Comparison of ENCODE assay signal across 13 mouse cellular contexts in genomic region chr1:42700171-42700570, GRCm38 (mm10). TPM values are rescaled to one million over a fixed set of nuclear protein-coding genes. Genes with fewer than 3 reads are reported as not detected.
DNase-seq lines count a peak whose midpoint lies in the region; ATAC-seq lines count a peak whose summit lies in the region.
"Had no signal": no experiment of that assay in that cellular context is flagged by ENCODE, and none has a peak within 500 bp of the region (broad histone marks: within the 10 kb centered on the region; RNA-seq: fewer than 3 reads in every experiment).

No protein-coding gene starts in this region.

- DNase-seq in kidney, adult 11 months, result no peak
- peak; percentile 47 for DNase-seq in hindbrain, embryonic 11.5 days (ENCODE audit: low spot score)
- DNase-seq in Muller cell, postnatal 12 days (ENCODE audit: inconsistent ontology term), result no peak
- DNase-seq in left cerebral cortex, adult 11 months (ENCODE audit: low spot score), result no peak
- DNase-seq: right cerebral cortex, postnatal 14 days; thymus, postnatal 36 days had no signal

- peaks cover 80% of the 10 kb centered on the region for H3K27me3 ChIP-seq in kidney, embryonic 14.5 days (ENCODE audit: control insufficient read depth, insufficient read depth, low read length)
- H3K27me3 ChIP-seq in embryonic facial prominence, embryonic 13.5 days, result peaks cover 86% of the 10 kb centered on the region
- H3K27me3 ChIP-seq in hindbrain, embryonic 11.5 days (ENCODE audit: control insufficient read depth, insufficient read depth, low read length), result no peaks in the 10 kb centered on the region; the same call in 1 of the 2 replicates
- H3K27me3 ChIP-seq in midbrain, embryonic 15.5 days (replicated peaks), result no peaks in the 10 kb centered on the region

- no peak overlapping the region for H3K27ac ChIP-seq in kidney, embryonic 14.5 days (ENCODE audit: low read depth, low read length)
- peak overlapping the region; percentile 64 for H3K27ac ChIP-seq in embryonic facial prominence, embryonic 13.5 days
- H3K27ac ChIP-seq in hindbrain, embryonic 11.5 days (ENCODE audit: low read depth, low read length), result peak overlapping the region; percentile 68
- H3K27ac ChIP-seq in midbrain, embryonic 15.5 days, result peak overlapping the region; percentile 43
- H3K27ac ChIP-seq: liver, embryonic 15.5 days; macrophage had no signal

- WGBS in kidney, embryonic 14.5 days, result 8% methylated on average over 3 of the region's 3 CpGs
- 15% methylated on average over 3 of the region's 3 CpGs for WGBS in embryonic facial prominence, embryonic 13.5 days
- WGBS in hindbrain, embryonic 11.5 days, result 6% methylated on average over 3 of the region's 3 CpGs
- 6% methylated on average over 3 of the region's 3 CpGs for WGBS in midbrain, embryonic 15.5 days

- peak overlapping the region; percentile 34 for H3K4me2 ChIP-seq in kidney, embryonic 14.5 days (replicated peaks; ENCODE audit: low read depth, low read length)
- H3K4me2 ChIP-seq in embryonic facial prominence, embryonic 13.5 days, result peak overlapping the region; percentile 52
- H3K4me2 ChIP-seq in hindbrain, embryonic 11.5 days (replicated peaks; ENCODE audit: low read depth, low read length), result peak overlapping the region; percentile 73
- peak overlapping the region; percentile 58 for H3K4me2 ChIP-seq in midbrain, embryonic 15.5 days
- H3K4me2 ChIP-seq: liver, embryonic 15.5 days had no signal

- H3K36me3 ChIP-seq in kidney, embryonic 14.5 days (ENCODE audit: control insufficient read depth, insufficient read depth, low read length), result no peaks in the 10 kb centered on the region
- no peaks in the 10 kb centered on the region for H3K36me3 ChIP-seq in embryonic facial prominence, embryonic 13.5 days
- peaks cover 8% of the 10 kb centered on the region for H3K36me3 ChIP-seq in hindbrain, embryonic 11.5 days (ENCODE audit: control insufficient read depth, insufficient read depth, low read length)
- H3K36me3 ChIP-seq in midbrain, embryonic 15.5 days (replicated peaks), result no peaks in the 10 kb centered on the region
- H3K36me3 ChIP-seq: liver, embryonic 15.5 days had no signal

- ATAC-seq in kidney, embryonic 14.5 days (ENCODE audit: low FRiP score, low TSS enrichment), result no peak
- no peak for ATAC-seq in embryonic facial prominence, embryonic 13.5 days (ENCODE audit: insufficient number of reproducible peaks, insufficient read depth, low FRiP score, low TSS enrichment, low read depth)
- ATAC-seq in hindbrain, embryonic 11.5 days (ENCODE audit: low FRiP score), result no peak
- no peak for ATAC-seq in midbrain, embryonic 15.5 days (replicated peaks)
- no peak for ATAC-seq in cerebellum, adult (ENCODE audit: insufficient number of reproducible peaks, low FRiP score, low TSS enrichment)

- H3K4me1 ChIP-seq in kidney, embryonic 14.5 days (ENCODE audit: control insufficient read depth, insufficient read depth, low read length), result no peaks in the 10 kb centered on the region
- H3K4me1 ChIP-seq in embryonic facial prominence, embryonic 13.5 days, result peaks cover 31% of the 10 kb centered on the region
- peaks cover 5% of the 10 kb centered on the region; the same call in 1 of the 2 replicates for H3K4me1 ChIP-seq in hindbrain, embryonic 11.5 days (replicated peaks; ENCODE audit: control insufficient read depth, insufficient read depth, low read length)
- H3K4me1 ChIP-seq in midbrain, embryonic 15.5 days, result peaks cover 37% of the 10 kb centered on the region

- H3K4me3 ChIP-seq in kidney, embryonic 14.5 days (ENCODE audit: low read length), result peak overlapping the region; percentile 28
- peak overlapping the region; percentile 40 for H3K4me3 ChIP-seq in embryonic facial prominence, embryonic 13.5 days
- H3K4me3 ChIP-seq in hindbrain, embryonic 11.5 days (ENCODE audit: low read depth, low read length), result peak overlapping the region; percentile 99
- peak overlapping the region; percentile 88 for H3K4me3 ChIP-seq in midbrain, embryonic 15.5 days
- H3K4me3 ChIP-seq: liver, embryonic 15.5 days had no signal

- peak overlapping the region; percentile 42 for H3K9ac ChIP-seq in kidney, embryonic 14.5 days (ENCODE audit: low read depth, low read length)
- peak overlapping the region; percentile 70 for H3K9ac ChIP-seq in embryonic facial prominence, embryonic 13.5 days
- peak overlapping the region; percentile 78 for H3K9ac ChIP-seq in hindbrain, embryonic 11.5 days (ENCODE audit: low read depth, low read length)
- peak overlapping the region; percentile 44 for H3K9ac ChIP-seq in midbrain, embryonic 15.5 days
- H3K9ac ChIP-seq: liver, embryonic 15.5 days had no signal

- no peaks in the 10 kb centered on the region for H3K9me3 ChIP-seq in kidney, embryonic 14.5 days (ENCODE audit: control insufficient read depth, low read length)
- H3K9me3 ChIP-seq in embryonic facial prominence, embryonic 13.5 days, result no peaks in the 10 kb centered on the region
- no peaks in the 10 kb centered on the region for H3K9me3 ChIP-seq in hindbrain, embryonic 11.5 days (ENCODE audit: control insufficient read depth, low read length)
- no peaks in the 10 kb centered on the region for H3K9me3 ChIP-seq in midbrain, embryonic 15.5 days
- H3K9me3 ChIP-seq: liver, embryonic 15.5 days had no signal

RNA-seq across cellular contexts. Expression of gene Pou3f3, which starts 4.6 kb away (rescaled TPM):
- polyA plus RNA-seq in kidney, embryonic 14.5 days (2014; fragmentation: Nextera tagmentation; extraction: Ambion mirVana), result 8.5 and 8.8 TPM in 2 replicates
- 11.4 and 13.4 TPM in 2 replicates for polyA plus RNA-seq in embryonic facial prominence, embryonic 13.5 days (2015; fragmentation: Nextera tagmentation; extraction: Ambion mirVana)
- polyA plus RNA-seq in hindbrain, embryonic 11.5 days (2014; fragmentation: Nextera tagmentation; extraction: Ambion mirVana), result 20.7 and 22.3 TPM in 2 replicates
- 19.0 and 21.3 TPM in 2 replicates for polyA plus RNA-seq in midbrain, embryonic 15.5 days (2015; fragmentation: Nextera tagmentation; extraction: Ambion mirVana)
- polyA plus RNA-seq: heart, postnatal 0 days; macrophage had no signal

Comparison
In these comparisons a context has a peak if more than half of its experiments do, and no peak if none do; other contexts are left out.
1. H3K4me3 ChIP-seq: peak in every context shown above with its lines; median percentile 99 in hindbrain, embryonic 11.5 days; 88 in midbrain, embryonic 15.5 days; 40 in embryonic facial prominence, embryonic 13.5 days; 28 in kidney, embryonic 14.5 days.